Mouse (Mus musculus) activated CD4-positive, CD25-positive, alpha-beta regulatory T cell, adult 4 months (primary cell): ENCODE measurements around the gene Anapc1. TPM values are rescaled to one million over a fixed set of nuclear protein-coding genes. Genes with fewer than 3 reads are reported as not detected.
A peak's percentile ranks its signal among the peaks of the same experiment; 100 is the strongest.

Source experiments
- ATAC-seq: one replicate; pipeline ENCODE4 v1.8.0; 2017
- polyA plus RNA-seq, 2 experiments: library from polyadenylated mRNA; unstranded; fragments of 100-300 nt; shearing (Covaris generic); gene quantifications; one replicate each; pipeline ENCODE4 v1.2.1; 2017

Anapc1 gene
- polyA plus RNA-seq: 10 to 100 TPM; 31.4 to 40.6 TPM

GRCm38 (mm10) chr2:128686921-128687557, at the start of gene Anapc1:
Anapc1 (minus strand) TSS chr2:128687391.
- peak; percentile 98 for ATAC-seq

GRCm38 (mm10) chr2:128735089-128735488, 47.9 kb upstream of the Anapc1 start:
- ATAC-seq: no peak

GRCm38 (mm10) chr2:128731951-128732350, 44.8 kb upstream of the Anapc1 start:
- no peak for ATAC-seq

GRCm38 (mm10) chr2:128731514-128731913, 44.3 kb upstream of the Anapc1 start:
- ATAC-seq: no peak

GRCm38 (mm10) chr2:128729141-128729540, 42.0 kb upstream of the Anapc1 start:
- no peak for ATAC-seq

- no peak for ATAC-seq
These were observed 40.9 kb upstream of the Anapc1 start for GRCm38 (mm10) chr2:128728066-128728465.

- ATAC-seq: no peak
These were observed 40.4 kb upstream of the Anapc1 start for GRCm38 (mm10) chr2:128727552-128727951.

GRCm38 (mm10) chr2:128726626-128727025, 39.4 kb upstream of the Anapc1 start:
- no peak for ATAC-seq

GRCm38 (mm10) chr2:128726067-128726466, 38.9 kb upstream of the Anapc1 start:
- ATAC-seq: no peak

GRCm38 (mm10) chr2:128722106-128722710, 35.0 kb upstream of the Anapc1 start:
- no peak for ATAC-seq

GRCm38 (mm10) chr2:128719380-128719779, 32.2 kb upstream of the Anapc1 start:
- no peak for ATAC-seq

- no peak for ATAC-seq
These were observed 28.8 kb upstream of the Anapc1 start for GRCm38 (mm10) chr2:128715979-128716378.

- ATAC-seq: no peak
These were observed 27.6 kb upstream of the Anapc1 start for GRCm38 (mm10) chr2:128714724-128715241.

- no peak for ATAC-seq
These were observed 26.4 kb upstream of the Anapc1 start for GRCm38 (mm10) chr2:128713548-128714003.

GRCm38 (mm10) chr2:128712940-128713339, 25.7 kb upstream of the Anapc1 start:
- ATAC-seq: no peak

- no peak for ATAC-seq
These were observed 23.4 kb upstream of the Anapc1 start for GRCm38 (mm10) chr2:128710609-128711008.

- no peak for ATAC-seq
These were observed 22.1 kb upstream of the Anapc1 start for GRCm38 (mm10) chr2:128709264-128709663.

- no peak for ATAC-seq
These were observed 17.3 kb upstream of the Anapc1 start for GRCm38 (mm10) chr2:128704474-128704873.

GRCm38 (mm10) chr2:128699201-128699885, 12.2 kb upstream of the Anapc1 start:
- ATAC-seq: no peak

GRCm38 (mm10) chr2:128698693-128699181, 11.5 kb upstream of the Anapc1 start, which contains the start of gene Mertk:
Mertk (plus strand) TSS chr2:128698956.
- no peak for ATAC-seq

- ATAC-seq: peak; percentile 49
These were observed 11.0 kb upstream of the Anapc1 start for GRCm38 (mm10) chr2:128698140-128698692.

GRCm38 (mm10) chr2:128697566-128697965, 10.4 kb upstream of the Anapc1 start:
- no peak for ATAC-seq

GRCm38 (mm10) chr2:128697047-128697446, 9.9 kb upstream of the Anapc1 start:
- no peak for ATAC-seq
